Mouse (Mus musculus) heart, postnatal 0 days (tissue): ENCODE measurements around the gene Gm26992. TPM values are rescaled to one million over a fixed set of nuclear protein-coding genes. Genes with fewer than 3 reads are reported as not detected.

ENCODE experiments used
- ATAC-seq: fragments of 200-750 bp; cut with Nextera tagmentation; 2 replicates; pipeline ENCODE4 v1.8.0; 2017; ENCODE audit warnings: low read depth, moderate number of reproducible peaks, moderate library complexity; ENCODE audit not compliant: insufficient read depth
- DNase-seq: peaks from one replicate; pipeline ENCODE4 v3.0.0-alpha.2; 2016; ENCODE audit warnings: low spot score
- H3K27ac ChIP-seq: fragments of 300-500 bp; sonication (generic); 2 replicates; pipeline ENCODE4 v1.5.1; 2014; ENCODE audit warnings: low read depth, mild to moderate bottlenecking
- H3K27me3 ChIP-seq: fragments of 300-500 bp; sonication (generic); 2 replicates; pipeline ENCODE4 v1.6.1; 2014; ENCODE audit warnings: low read length, mixed read lengths; ENCODE audit not compliant: control insufficient read depth, insufficient read depth
- H3K36me3 ChIP-seq: fragments of 300-500 bp; sonication (generic); replicated peaks from 2 replicates; pipeline ENCODE4 v1.6.1; 2014; ENCODE audit warnings: low read length, mixed read lengths; ENCODE audit not compliant: control insufficient read depth, insufficient read depth
- H3K4me1 ChIP-seq: fragments of 300-500 bp; sonication (generic); 2 replicates; pipeline ENCODE4 v1.6.1; 2014; ENCODE audit warnings: antibody characterized with exemption; ENCODE audit not compliant: control insufficient read depth, insufficient read depth
- H3K4me2 ChIP-seq: fragments of 300-500 bp; sonication (generic); 2 replicates; pipeline ENCODE4 v1.6.1; 2014; ENCODE audit warnings: low read depth, mild to moderate bottlenecking, low read length, moderate library complexity
- H3K4me3 ChIP-seq: fragments of 300-500 bp; sonication (generic); 2 replicates; pipeline ENCODE4 v1.5.1; 2014; ENCODE audit warnings: low read depth, low read length
- H3K9ac ChIP-seq: fragments of 300-500 bp; sonication (generic); replicated peaks from 2 replicates; pipeline ENCODE4 v1.6.1; 2014; ENCODE audit warnings: low read depth, low read length, mixed read lengths
- H3K9me3 ChIP-seq: fragments of 300-500 bp; sonication (generic); replicated peaks from 2 replicates; pipeline ENCODE4 v1.6.1; 2016; ENCODE audit warnings: low read length; ENCODE audit not compliant: control insufficient read depth
- CTCF ChIP-seq: IDR thresholded peaks from 2 replicates; pipeline ENCODE4 v1.5.1; 2016; ENCODE audit warnings: antibody characterized with exemption, control low read depth, low read depth
- EP300 ChIP-seq: IDR thresholded peaks from 2 replicates; pipeline ENCODE4 v1.6.1; 2016; ENCODE audit warnings: antibody characterized with exemption, low read depth
- WGBS: fragments of 180-500 bp; shearing (Covaris S2); extraction: QIAGEN DNeasy Blood & Tissue Kit; methylation state at CpG from one replicate; pipeline ENCODE4 v1.1.7; 2014; 5-methylcytosine and 5-hydroxymethylcytosine counted together
- polyA plus RNA-seq: library from polyadenylated mRNA; unstranded; fragments of >200 nt; fragmentation: Nextera tagmentation; extraction: Ambion mirVana; gene quantifications from 2 replicates; pipeline ENCODE4 v1.2.1, GENCODE M21; 2015
- total RNA-seq: library from RNA; depleted of rRNA; stranded (reverse); fragments of >200 nt; gene quantifications from 2 replicates; pipeline ENCODE4 v1.2.3, GENCODE M21; 2014; ENCODE audit warnings: low replicate concordance

The Gm26992 gene
- total and polyA plus RNA-seq, 2 experiments from 2014 or later = not detected

DNA sequence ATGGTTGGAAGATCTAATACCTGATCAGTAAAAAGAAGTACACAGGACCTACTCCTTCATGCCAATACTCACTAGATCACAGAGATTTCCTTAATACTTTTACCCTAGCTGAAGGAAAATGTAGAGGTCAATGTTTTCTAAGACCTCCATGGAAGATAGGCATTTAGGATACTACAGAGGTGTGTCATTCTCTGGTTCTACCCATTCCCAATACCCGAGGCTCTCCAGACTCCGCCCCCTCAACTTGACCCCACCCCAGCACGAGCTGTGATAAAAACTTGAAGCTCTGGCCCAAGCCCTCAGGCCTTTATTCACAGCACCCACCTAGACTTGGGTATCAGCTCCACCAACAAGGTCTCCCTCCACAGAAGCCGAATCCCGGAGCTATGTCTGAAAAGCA, 7.6 kb upstream of the Gm26992 start, which contains the start of gene Tsx:
TSS of gene Tsx (plus strand) at position 301 of the 400 bp plus-strand sequence.
- H3K4me2 ChIP-seq = no peak within 1 kb of the TSS
- ATAC-seq (no peak), DNase-seq (no peak)
- H3K4me1 ChIP-seq = no peaks in the 10 kb centered on the region
- H3K9ac ChIP-seq = no peak within 1 kb of the TSS
- no peaks in the 10 kb centered on the region for H3K9me3 ChIP-seq
- no peak within 1 kb of the TSS for H3K27ac ChIP-seq
- no peaks in the 10 kb centered on the region for H3K36me3 ChIP-seq
- TF ChIP-seq EP300 = no peak
- no peak within 1 kb of the TSS for H3K4me3 ChIP-seq
- H3K27me3 ChIP-seq = peaks cover 7% of the 10 kb centered on the region; the same call in 1 of the 2 replicates
- 74% methylated on average over 5 of the region's 5 CpGs for WGBS

DNA sequence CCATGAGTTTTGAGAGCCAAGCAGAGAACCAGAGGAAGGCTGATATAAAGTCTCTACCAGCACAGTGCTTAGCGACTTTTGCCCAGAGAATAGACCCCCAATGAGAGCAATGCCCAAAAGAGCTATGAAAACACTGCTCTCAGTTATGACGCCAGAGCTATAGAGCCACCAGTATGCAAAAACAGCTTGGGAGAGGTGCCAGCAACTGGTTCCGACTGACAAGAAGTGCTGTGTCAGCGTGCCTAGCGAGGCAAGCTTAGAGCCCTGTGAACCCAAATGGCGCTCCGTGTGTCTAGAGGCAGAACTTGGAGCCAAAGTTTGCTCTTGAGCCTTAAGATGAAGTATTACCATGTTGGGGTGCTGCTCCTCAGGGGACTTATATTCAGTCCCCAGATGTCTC, 5.9 kb downstream of the Gm26992 start:
- TF ChIP-seq EP300 = no peak
- TF ChIP-seq CTCF = no peak
- no peaks in the 10 kb centered on the region for H3K9me3 ChIP-seq
- H3K4me2 ChIP-seq = no peak overlapping the region
- no peak overlapping the region for H3K4me3 ChIP-seq
- H3K9ac ChIP-seq = no peak overlapping the region
- H3K4me1 ChIP-seq = no peaks in the 10 kb centered on the region
- no peaks in the 10 kb centered on the region for H3K36me3 ChIP-seq
- WGBS = 55% methylated on average over 7 of the region's 7 CpGs
- H3K27me3 ChIP-seq = peaks cover 4% of the 10 kb centered on the region; the same call in 1 of the 2 replicates
- no peak overlapping the region for H3K27ac ChIP-seq
- no peak for DNase-seq
- no peak for ATAC-seq

- no peak overlapping the region for H3K4me3 ChIP-seq
- peaks cover 17% of the 10 kb centered on the region; the same call in 1 of the 2 replicates for H3K27me3 ChIP-seq
- WGBS = 69% methylated on average over 7 of the region's 7 CpGs
Measured at GRCm38 (mm10) chrX:103432293-103432692, 10.5 kb downstream of the Gm26992 start.

GRCm38 (mm10) chrX:103438023-103438422, 16.2 kb downstream of the Gm26992 start:
- DNase-seq (no peak), ATAC-seq (no peak)
- H3K36me3 ChIP-seq = no peaks in the 10 kb centered on the region
- H3K9me3 ChIP-seq = no peaks in the 10 kb centered on the region
- no peak overlapping the region for H3K4me3 ChIP-seq
- H3K27ac ChIP-seq = no peak overlapping the region
- no peak overlapping the region for H3K9ac ChIP-seq
- TF ChIP-seq EP300 (no peak), CTCF (no peak)
- peaks cover 40% of the 10 kb centered on the region for H3K27me3 ChIP-seq
- WGBS = 13% methylated on average over 9 of the region's 9 CpGs
- no peaks in the 10 kb centered on the region for H3K4me1 ChIP-seq
- H3K4me2 ChIP-seq = no peak overlapping the region

More at GRCm38 (mm10) chrX:103432293-103432692, 10.5 kb downstream of the Gm26992 start:
- Histone ChIP-seq H3K9ac (no peak overlapping the region), H3K4me2 (no peak overlapping the region), H3K27ac (no peak overlapping the region), H3K9me3 (no peaks in the 10 kb centered on the region), H3K36me3 (no peaks in the 10 kb centered on the region), H3K4me1 (no peaks in the 10 kb centered on the region)
- DNase-seq = no peak
- ATAC-seq = no peak
- no peak for TF ChIP-seq EP300
- TF ChIP-seq CTCF = no peak

- H3K27ac ChIP-seq = no peak overlapping the region
- H3K4me3 ChIP-seq = no peak overlapping the region
- H3K4me1 ChIP-seq = no peaks in the 10 kb centered on the region
- no peaks in the 10 kb centered on the region for H3K36me3 ChIP-seq
- no peaks in the 10 kb centered on the region for H3K9me3 ChIP-seq
- no peak overlapping the region for H3K9ac ChIP-seq
- no peak overlapping the region for H3K4me2 ChIP-seq
- peaks cover 32% of the 10 kb centered on the region for H3K27me3 ChIP-seq
- WGBS = 0% methylated on average over 1 of the region's 1 CpGs
- TF ChIP-seq EP300 (no peak), CTCF (peak; percentile 68)
- DNase-seq = peak; percentile 46
- ATAC-seq = no peak
Measured at GRCm38 (mm10) chrX:103440803-103441202, 19.0 kb downstream of the Gm26992 start.

GRCm38 (mm10) chrX:103443755-103444154, 21.9 kb downstream of the Gm26992 start:
- TF ChIP-seq CTCF = peak; percentile 63
- no peak for TF ChIP-seq EP300
- Histone ChIP-seq H3K27ac (no peak overlapping the region), H3K9ac (no peak overlapping the region), H3K4me3 (no peak overlapping the region), H3K36me3 (no peaks in the 10 kb centered on the region), H3K9me3 (no peaks in the 10 kb centered on the region), H3K27me3 (peaks cover 30% of the 10 kb centered on the region), H3K4me2 (no peak overlapping the region), H3K4me1 (no peaks in the 10 kb centered on the region)
- WGBS = 38% methylated on average over 7 of the region's 7 CpGs
- DNase-seq = no peak
- no peak for ATAC-seq
